Mouse (Mus musculus): Measurements from ENCODE around the gene Mmd2. TPM values are rescaled to one million over a fixed set of nuclear protein-coding genes. Genes with fewer than 3 reads are reported as not detected.

Mmd2 gene
- polyA plus RNA-seq, 1 experiment, result 3.4 TPM

GRCm38 (mm10) chr5:142578192-142578591, 30.4 kb downstream of the Mmd2 start:
- H3K4me3 ChIP-seq (ENCODE audit: insufficient read depth, low read depth, low read length), result no peak overlapping the region
- H3K27ac ChIP-seq (replicated peaks; ENCODE audit: low read depth, low read length), result no peak overlapping the region
- no peaks in the 10 kb centered on the region for H3K4me1 ChIP-seq (ENCODE audit: control insufficient read depth, insufficient read depth, insufficient read length, low read length)

DNA sequence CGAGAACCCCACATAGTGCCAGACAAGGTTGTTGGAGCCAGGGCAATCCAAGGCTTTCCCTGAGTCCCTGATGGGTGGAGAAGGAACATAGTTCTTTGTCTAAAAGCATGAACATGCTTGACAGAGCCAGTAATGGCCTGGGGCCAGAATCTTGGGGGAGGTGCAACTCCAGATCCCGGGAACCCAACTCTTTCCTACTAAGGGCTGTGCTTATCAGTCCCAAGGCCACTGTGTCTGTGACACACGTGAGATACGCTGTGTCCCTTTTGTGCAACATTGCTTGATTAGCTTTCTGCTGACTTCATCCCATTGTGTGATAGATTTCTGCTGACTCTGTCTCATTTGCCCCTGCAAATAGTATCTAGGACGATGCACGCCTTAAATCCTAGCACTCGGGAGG, 31.8 kb downstream of the Mmd2 start:
- Histone ChIP-seq H3K4me1 (ENCODE audit: control insufficient read depth, insufficient read depth, insufficient read length, low read length) (no peaks in the 10 kb centered on the region), H3K27ac (replicated peaks; ENCODE audit: low read depth, low read length) (no peak overlapping the region), H3K4me3 (ENCODE audit: insufficient read depth, low read depth, low read length) (no peak overlapping the region)

DNA sequence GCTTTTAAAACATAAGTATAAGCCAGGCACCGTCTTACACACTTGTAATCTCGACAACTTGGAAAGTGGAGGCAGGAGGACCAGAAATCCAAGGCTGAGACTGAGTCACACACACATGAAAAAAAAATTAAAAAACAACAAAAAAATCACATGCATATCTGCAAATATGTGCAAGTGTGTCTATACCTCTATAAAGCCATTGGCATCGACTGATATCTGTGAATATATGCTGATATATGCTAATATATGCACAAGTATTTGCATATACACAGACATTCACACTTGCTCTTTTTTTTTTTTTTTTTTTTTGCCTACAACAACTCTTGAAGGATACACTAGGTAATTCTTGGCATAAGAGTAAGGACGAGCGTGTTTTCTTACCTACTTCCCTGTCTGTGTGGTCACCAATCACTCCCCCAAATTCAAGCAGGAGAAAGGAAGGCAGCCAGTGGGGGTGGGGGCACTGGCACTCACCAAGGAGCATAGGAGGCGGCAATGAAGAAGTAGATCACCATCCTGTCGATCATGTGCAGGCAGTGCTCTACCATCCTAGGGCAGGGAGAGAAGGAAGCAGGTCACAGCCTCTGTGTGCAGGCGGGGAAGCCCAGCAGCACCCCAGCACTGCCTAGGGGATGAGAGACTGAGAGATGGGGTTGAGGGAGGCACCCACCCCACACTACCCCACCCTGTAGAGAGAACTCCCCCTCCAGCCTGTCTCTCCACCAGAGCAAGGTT, 34.1 kb downstream of the Mmd2 start:
- Histone ChIP-seq H3K4me1 (ENCODE audit: control insufficient read depth, insufficient read depth, insufficient read length, low read length) (no peaks in the 10 kb centered on the region; the same call in 1 of the 2 replicates), H3K4me3 (ENCODE audit: insufficient read depth, low read depth, low read length) (no peak overlapping the region), H3K27ac (replicated peaks; ENCODE audit: low read depth, low read length) (no peak overlapping the region)

DNA sequence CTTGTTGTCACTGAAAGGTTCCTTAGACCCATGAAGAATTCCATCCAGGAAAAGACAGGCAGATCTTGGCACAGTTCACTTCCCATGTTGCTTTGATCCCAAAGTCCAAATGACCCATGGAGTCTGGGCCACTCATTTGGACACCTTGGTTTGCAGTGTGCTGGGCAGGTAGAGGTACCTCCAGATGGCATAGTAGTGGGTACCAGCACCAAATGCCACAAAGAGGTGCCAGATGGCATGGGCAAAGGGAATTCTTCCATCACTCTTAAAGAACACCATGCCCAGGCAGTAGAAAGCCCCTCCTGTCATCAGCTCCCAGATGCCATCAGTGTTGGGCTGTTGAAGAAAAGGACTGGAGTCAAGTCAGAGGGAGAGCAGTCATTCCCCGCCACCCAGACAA, 44.0 kb downstream of the Mmd2 start:
- H3K4me1 ChIP-seq (ENCODE audit: control insufficient read depth, insufficient read depth, insufficient read length, low read length), result no peaks in the 10 kb centered on the region; the same call in 1 of the 2 replicates
- no peak overlapping the region for H3K27ac ChIP-seq (replicated peaks; ENCODE audit: low read depth, low read length)
- no peak overlapping the region for H3K4me3 ChIP-seq (ENCODE audit: insufficient read depth, low read depth, low read length)

DNA sequence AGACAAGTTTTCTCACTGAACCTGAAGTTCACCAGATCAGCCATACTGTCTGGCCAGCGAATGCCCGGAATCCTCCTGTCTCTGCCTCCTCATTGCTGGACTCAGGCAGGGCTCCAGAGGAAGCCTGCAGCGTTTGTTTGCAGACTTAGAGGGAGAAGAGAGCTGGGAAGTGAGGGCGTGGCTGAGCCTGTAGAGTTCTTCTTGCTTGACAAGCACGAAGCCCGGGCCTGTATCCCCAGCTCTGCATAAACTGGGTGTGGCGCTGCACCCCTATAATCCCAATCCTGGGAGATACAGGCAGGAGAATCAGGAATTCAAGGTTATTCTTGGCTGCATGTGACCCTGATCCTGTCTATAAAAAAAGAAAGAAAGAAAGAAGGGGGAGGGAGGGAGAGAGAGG, 48.3 kb downstream of the Mmd2 start:
- no peaks in the 10 kb centered on the region for H3K4me1 ChIP-seq (ENCODE audit: control insufficient read depth, insufficient read depth, insufficient read length, low read length)

GRCm38 (mm10) chr5:142557397-142558067, 51.1 kb downstream of the Mmd2 start:
- peaks cover 8% of the 10 kb centered on the region for H3K4me1 ChIP-seq (ENCODE audit: control insufficient read depth, insufficient read depth, insufficient read length, low read length)
- no peak overlapping the region for H3K27ac ChIP-seq (replicated peaks; ENCODE audit: low read depth, low read length)
- H3K4me3 ChIP-seq (ENCODE audit: insufficient read depth, low read depth, low read length), result no peak overlapping the region; the same call in 1 of the 2 replicates

More for the DNA sequence above, 48.3 kb downstream of the Mmd2 start:
- H3K4me3 ChIP-seq (ENCODE audit: insufficient read depth, low read depth, low read length), result no peak overlapping the region
- H3K27ac ChIP-seq (replicated peaks; ENCODE audit: low read depth, low read length), result no peak overlapping the region

GRCm38 (mm10) chr5:142556721-142557120, 51.9 kb downstream of the Mmd2 start:
- Histone ChIP-seq H3K4me3 (ENCODE audit: insufficient read depth, low read depth, low read length) (no peak overlapping the region), H3K27ac (replicated peaks; ENCODE audit: low read depth, low read length) (no peak overlapping the region), H3K4me1 (ENCODE audit: control insufficient read depth, insufficient read depth, insufficient read length, low read length) (peaks cover 8% of the 10 kb centered on the region)

DNA sequence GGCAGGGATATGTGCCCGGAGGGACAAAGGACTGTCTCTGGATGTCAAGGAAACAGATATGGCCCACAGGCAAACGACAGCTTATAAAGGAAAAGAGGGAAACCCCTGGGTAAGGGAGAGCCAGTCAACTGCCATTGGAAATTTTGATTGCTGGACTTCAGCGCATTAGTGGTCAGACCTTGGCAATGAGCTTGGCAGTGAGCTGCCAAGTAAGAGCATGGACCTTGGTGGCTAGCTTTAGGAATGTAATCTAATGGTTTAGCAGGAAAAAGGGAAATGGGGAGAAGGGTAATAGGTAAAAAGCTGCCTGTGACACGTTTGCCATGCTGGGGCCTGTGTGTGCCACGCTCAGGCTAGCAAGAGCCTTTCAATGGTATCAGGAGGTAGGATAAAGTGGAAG, 52.7 kb downstream of the Mmd2 start:
- Histone ChIP-seq H3K27ac (replicated peaks; ENCODE audit: low read depth, low read length) (peak overlapping the region; percentile 85), H3K4me3 (ENCODE audit: insufficient read depth, low read depth, low read length) (no peak overlapping the region), H3K4me1 (ENCODE audit: control insufficient read depth, insufficient read depth, insufficient read length, low read length) (peaks cover 8% of the 10 kb centered on the region)

GRCm38 (mm10) chr5:142550706-142551652, 57.6 kb downstream of the Mmd2 start, which contains the start of gene Radil:
TSS of gene Radil (minus strand) at chr5:142551098.
- Histone ChIP-seq H3K4me1 (ENCODE audit: control insufficient read depth, insufficient read depth, insufficient read length, low read length) (peaks cover 8% of the 10 kb centered on the region), H3K27ac (replicated peaks; ENCODE audit: low read depth, low read length) (peak within 1 kb of the TSS; percentile 60; the same call in 1 of the 2 replicates), H3K4me3 (ENCODE audit: insufficient read depth, low read depth, low read length) (peak within 1 kb of the TSS; percentile 76)

DNA sequence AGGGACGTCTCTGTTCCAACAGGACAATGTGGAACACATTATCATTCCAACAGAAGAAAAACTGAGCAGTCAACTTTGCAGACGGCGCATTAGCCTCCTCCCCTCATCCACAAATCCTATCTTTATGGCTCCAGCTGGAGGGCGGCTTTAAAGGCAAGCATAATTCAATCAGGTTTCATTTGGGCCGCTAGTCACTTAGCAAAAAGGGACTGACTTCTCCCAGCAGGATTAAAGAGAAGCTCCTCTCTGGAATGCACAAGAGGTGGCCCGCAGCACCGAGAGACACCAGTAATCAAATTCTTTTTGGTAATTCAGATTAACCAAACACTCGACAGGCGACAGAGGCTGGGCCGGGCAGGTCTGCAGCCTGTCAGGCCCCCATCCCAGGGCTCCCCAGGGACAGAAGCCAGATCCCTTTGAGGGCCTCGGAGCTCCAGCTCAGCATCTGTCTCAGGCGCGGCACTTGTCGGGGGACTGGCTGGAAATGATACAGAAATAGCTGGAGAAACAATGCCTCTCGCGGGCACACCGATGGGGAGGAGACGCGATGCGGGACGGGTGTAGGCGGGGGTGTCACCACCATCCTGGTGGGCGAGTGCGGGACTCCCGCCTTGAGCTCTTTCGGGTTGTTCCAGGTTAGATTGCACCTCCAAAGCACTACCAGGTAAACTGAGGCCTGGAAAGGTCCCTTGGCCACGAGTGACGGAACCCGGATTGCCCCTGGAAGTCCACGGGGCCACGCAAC, 58.5 kb downstream of the Mmd2 start:
- Histone ChIP-seq H3K4me3 (ENCODE audit: insufficient read depth, low read depth, low read length) (peak overlapping the region; percentile 76), H3K27ac (replicated peaks; ENCODE audit: low read depth, low read length) (peak overlapping the region; percentile 60; the same call in 1 of the 2 replicates), H3K4me1 (ENCODE audit: control insufficient read depth, insufficient read depth, insufficient read length, low read length) (peaks cover 8% of the 10 kb centered on the region)

DNA sequence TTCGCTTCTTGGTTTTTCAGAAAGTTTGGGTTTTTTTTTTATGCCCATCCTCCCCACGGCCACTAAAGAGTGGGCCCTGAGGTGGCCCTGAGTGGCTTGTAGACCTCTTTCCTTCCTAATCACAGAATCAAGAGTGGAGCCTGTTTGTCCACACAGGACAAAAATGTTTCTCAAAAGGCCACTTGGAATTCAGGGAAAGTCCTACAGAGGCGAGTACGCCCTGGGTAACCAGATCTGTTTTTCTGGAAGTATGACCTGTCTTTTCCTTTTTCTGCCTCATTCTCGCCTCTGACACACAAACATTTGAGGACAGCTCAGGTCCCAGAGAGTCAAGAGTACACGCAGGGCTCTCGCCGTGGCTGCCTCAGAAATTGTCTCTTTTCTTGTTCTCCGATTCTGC, 59.2 kb downstream of the Mmd2 start:
- H3K4me1 ChIP-seq (ENCODE audit: control insufficient read depth, insufficient read depth, insufficient read length, low read length), result peaks cover 3% of the 10 kb centered on the region
- peak overlapping the region; percentile 60 for H3K27ac ChIP-seq (replicated peaks; ENCODE audit: low read depth, low read length)
- H3K4me3 ChIP-seq (ENCODE audit: insufficient read depth, low read depth, low read length), result peak overlapping the region; percentile 76

GRCm38 (mm10) chr5:142547066-142547465, 61.5 kb downstream of the Mmd2 start:
- Histone ChIP-seq H3K27ac (replicated peaks; ENCODE audit: low read depth, low read length) (no peak overlapping the region), H3K4me1 (ENCODE audit: control insufficient read depth, insufficient read depth, insufficient read length, low read length) (no peaks in the 10 kb centered on the region), H3K4me3 (ENCODE audit: insufficient read depth, low read depth, low read length) (no peak overlapping the region)

GRCm38 (mm10) chr5:142546344-142546743, 62.3 kb downstream of the Mmd2 start:
- Histone ChIP-seq H3K27ac (replicated peaks; ENCODE audit: low read depth, low read length) (no peak overlapping the region), H3K4me1 (ENCODE audit: control insufficient read depth, insufficient read depth, insufficient read length, low read length) (no peaks in the 10 kb centered on the region), H3K4me3 (ENCODE audit: insufficient read depth, low read depth, low read length) (no peak overlapping the region)

GRCm38 (mm10) chr5:142545014-142545795, 63.4 kb downstream of the Mmd2 start:
- no peaks in the 10 kb centered on the region for H3K4me1 ChIP-seq (ENCODE audit: control insufficient read depth, insufficient read depth, insufficient read length, low read length)
- no peak overlapping the region for H3K4me3 ChIP-seq (ENCODE audit: insufficient read depth, low read depth, low read length)
- no peak overlapping the region for H3K27ac ChIP-seq (replicated peaks; ENCODE audit: low read depth, low read length)

All from brown adipose tissue, adult 24 weeks (tissue).